ENCODE assay signal across 8 mouse cellular contexts in genomic region chr2:152693735-152694134, GRCm38 (mm10). TPM values are rescaled to one million over a fixed set of nuclear protein-coding genes. Genes with fewer than 3 reads are reported as not detected.
A peak's percentile ranks its signal among the peaks of the same experiment; 100 is the strongest.
DNase-seq lines count a peak whose midpoint lies in the region; ATAC-seq and TF ChIP-seq lines count a peak whose summit lies in the region.

No protein-coding gene starts in this region.

- no peaks in the 10 kb centered on the region for H3K9me3 ChIP-seq in forebrain, embryonic 12.5 days
- H3K9me3 ChIP-seq in limb, embryonic 10.5 days (replicated peaks): no peaks in the 10 kb centered on the region
- H3K9me3 ChIP-seq in neural tube, embryonic 13.5 days: no peaks in the 10 kb centered on the region

- TF ChIP-seq CTCF in left cerebral cortex, adult 2 months (IDR thresholded peaks at IDR 0.05): no peak

- intact Hi-C loops in left cerebral cortex, adult 2 months (cut with DNase I): no loop called here
- intact Hi-C loops in left cerebral cortex, postnatal 10 days (cut with DNase I): no loop called here

- H3K36me3 ChIP-seq in forebrain, embryonic 12.5 days (replicated peaks): peaks cover 67% of the 10 kb centered on the region
- peaks cover 83% of the 10 kb centered on the region for H3K36me3 ChIP-seq in limb, embryonic 10.5 days
- peaks cover 76% of the 10 kb centered on the region for H3K36me3 ChIP-seq in neural tube, embryonic 13.5 days

- no peak for ATAC-seq in forebrain, embryonic 12.5 days (ENCODE audit: low FRiP score)
- ATAC-seq in neural tube, embryonic 13.5 days (ENCODE audit: low read depth): no peak

- H3K4me2 ChIP-seq in forebrain, embryonic 12.5 days: peak overlapping the region; percentile 46
- peak overlapping the region; percentile 50 for H3K4me2 ChIP-seq in neural tube, embryonic 13.5 days

- no peaks in the 10 kb centered on the region for H3K27me3 ChIP-seq in forebrain, embryonic 12.5 days
- H3K27me3 ChIP-seq in limb, embryonic 10.5 days (ENCODE audit: low read depth, poor library complexity, severe bottlenecking): no peaks in the 10 kb centered on the region
- H3K27me3 ChIP-seq in neural tube, embryonic 13.5 days: no peaks in the 10 kb centered on the region

- H3K9ac ChIP-seq in forebrain, embryonic 12.5 days: peak overlapping the region; percentile 29; the same call in 1 of the 2 replicates
- H3K9ac ChIP-seq in neural tube, embryonic 13.5 days: peak overlapping the region; percentile 62

- H3K4me3 ChIP-seq in left cerebral cortex, adult 2 months: peak overlapping the region; percentile 28
- no peak overlapping the region for H3K4me3 ChIP-seq in forebrain, embryonic 12.5 days (replicated peaks)
- peak overlapping the region; percentile 25; the same call in 1 of the 2 replicates for H3K4me3 ChIP-seq in limb, embryonic 10.5 days
- H3K4me3 ChIP-seq in neural tube, embryonic 13.5 days: peak overlapping the region; percentile 23

- WGBS in forebrain, embryonic 12.5 days: 86% methylated on average over 13 of the region's 13 CpGs
- 88% methylated on average over 13 of the region's 13 CpGs for WGBS in limb, embryonic 10.5 days
- 90% methylated on average over 13 of the region's 13 CpGs for WGBS in neural tube, embryonic 13.5 days

- H3K4me1 ChIP-seq in forebrain, embryonic 12.5 days: peaks cover 12% of the 10 kb centered on the region; the same call in 1 of the 2 replicates
- peaks cover 23% of the 10 kb centered on the region for H3K4me1 ChIP-seq in limb, embryonic 10.5 days
- peaks cover 20% of the 10 kb centered on the region for H3K4me1 ChIP-seq in neural tube, embryonic 13.5 days (replicated peaks)

- H3K27ac ChIP-seq in left cerebral cortex, adult 2 months: peak overlapping the region; percentile 71
- peak overlapping the region; percentile 38; the same call in 1 of the 2 replicates for H3K27ac ChIP-seq in forebrain, embryonic 12.5 days
- H3K27ac ChIP-seq in limb, embryonic 10.5 days: peak overlapping the region; percentile 81
- H3K27ac ChIP-seq in neural tube, embryonic 13.5 days (replicated peaks): peak overlapping the region; percentile 42; the same call in 1 of the 2 replicates

- no peak for DNase-seq in left cerebral cortex, adult 2 months (ENCODE audit: extremely low spot score in 1 of 2, low spot score in 2 of 2)
- DNase-seq in left cerebral cortex, postnatal 10 days (ENCODE audit: extremely low spot score in 1 of 2, low spot score in 2 of 2): no peak
- no peak for DNase-seq in limb, embryonic 10.5 days (ENCODE audit: low spot score)
- DNase-seq in layer of hippocampus, adult 8-10 months (ENCODE audit: low spot score in 2 of 2): no peak
- no peak for DNase-seq in yolk sac, embryonic 10.5 days (ENCODE audit: low spot score)
- no peak for DNase-seq in layer of hippocampus, postnatal 10 days (ENCODE audit: low spot score in 2 of 2)

RNA-seq across cellular contexts. Expression of gene Mcts2, which starts 6.9 kb away (rescaled TPM):
- total RNA-seq in left cerebral cortex, adult 2 months (2021): 10 to 100 TPM; 17.6 to 19.8 TPM
- total RNA-seq in left cerebral cortex, postnatal 10 days (2021): 10 to 100 TPM; 22.9 to 28.1 TPM
- polyA plus RNA-seq in forebrain, embryonic 12.5 days (2016; fragmentation: Nextera tagmentation; extraction: Ambion mirVana): 39.5 and 41.2 TPM in 2 replicates
- 38.0 and 43.9 TPM in 2 replicates for polyA plus RNA-seq in limb, embryonic 10.5 days (2016; fragmentation: Nextera tagmentation; extraction: Ambion mirVana)
- polyA plus RNA-seq in neural tube, embryonic 13.5 days (2015; fragmentation: Nextera tagmentation; extraction: Ambion mirVana): 45.5 TPM in 2 replicates
- total RNA-seq in layer of hippocampus, adult 8-10 months (2022): 10 to 100 TPM; 17.7 to 21.8 (median 19.0) TPM
- total RNA-seq in layer of hippocampus, postnatal 10 days (2021): 10 to 100 TPM; 25.3 to 25.7 TPM

RNA-seq across cellular contexts. Expression of gene H13, which starts 24.5 kb away (rescaled TPM):
- 10 to 100 TPM; 77.2 to 82.2 TPM for total RNA-seq in left cerebral cortex, adult 2 months (2021)
- 100 to 1,000 TPM in 1 of 2 experiments, 10 to 100 TPM in 1; 99.7 to 115 TPM for total RNA-seq in left cerebral cortex, postnatal 10 days (2021)
- polyA plus RNA-seq in forebrain, embryonic 12.5 days (2016; fragmentation: Nextera tagmentation; extraction: Ambion mirVana): 128 and 131 TPM in 2 replicates
- polyA plus RNA-seq in limb, embryonic 10.5 days (2016; fragmentation: Nextera tagmentation; extraction: Ambion mirVana): 104 and 118 TPM in 2 replicates
- polyA plus RNA-seq in neural tube, embryonic 13.5 days (2015; fragmentation: Nextera tagmentation; extraction: Ambion mirVana): 149 and 155 TPM in 2 replicates
- 10 to 100 TPM; 69.8 to 81.5 (median 78.5) TPM for total RNA-seq in layer of hippocampus, adult 8-10 months (2022)
- 100 to 1,000 TPM; 109 to 114 TPM for total RNA-seq in layer of hippocampus, postnatal 10 days (2021)

RNA-seq across cellular contexts. Expression of gene Id1, which starts 42.3 kb away (rescaled TPM):
- 10 to 100 TPM; 22.4 to 24.2 TPM for total RNA-seq in left cerebral cortex, adult 2 months (2021)
- 10 to 100 TPM; 20.6 to 24.5 TPM for total RNA-seq in left cerebral cortex, postnatal 10 days (2021)
- 37.9 and 48.5 TPM in 2 replicates for polyA plus RNA-seq in forebrain, embryonic 12.5 days (2016; fragmentation: Nextera tagmentation; extraction: Ambion mirVana)
- polyA plus RNA-seq in limb, embryonic 10.5 days (2016; fragmentation: Nextera tagmentation; extraction: Ambion mirVana): 132 and 178 TPM in 2 replicates
- 63.6 and 68.2 TPM in 2 replicates for polyA plus RNA-seq in neural tube, embryonic 13.5 days (2015; fragmentation: Nextera tagmentation; extraction: Ambion mirVana)
- 10 to 100 TPM; 18.1 to 24.9 (median 22.5) TPM for total RNA-seq in layer of hippocampus, adult 8-10 months (2022)
- total RNA-seq in layer of hippocampus, postnatal 10 days (2021): 10 to 100 TPM; 29.0 to 31.2 TPM
